Mouse (Mus musculus) forebrain, embryonic 15.5 days (tissue): ENCODE data around the gene Alg5. TPM values are rescaled to one million over a fixed set of nuclear protein-coding genes. Genes with fewer than 3 reads are reported as not detected.
A peak's percentile ranks its signal among the peaks of the same experiment; 100 is the strongest.
"Not testable (repeated sequence)": the region's sequence is repeated elsewhere in the genome, so short reads cannot be mapped to it uniquely, and the experiment has no call there.

ENCODE experiments used
- ATAC-seq: fragments of 200-750 bp; cut with Nextera tagmentation; replicated peaks from 2 replicates; pipeline ENCODE4 v1.8.0; 2017; ENCODE audit warnings: mild to moderate bottlenecking, moderate TSS enrichment, moderate library complexity
- H3K27ac ChIP-seq: fragments of 300-500 bp; sonication (generic); replicated peaks from 2 replicates; pipeline ENCODE4 v1.5.1; 2015; ENCODE audit warnings: mild to moderate bottlenecking, inconsistent platforms
- H3K27me3 ChIP-seq: fragments of 300-500 bp; sonication (generic); 2 replicates; pipeline ENCODE4 v1.6.1; 2015; ENCODE audit warnings: inconsistent platforms
- H3K36me3 ChIP-seq: fragments of 300-500 bp; sonication (generic); 2 replicates; pipeline ENCODE4 v1.6.1; 2015; ENCODE audit warnings: mild to moderate bottlenecking, inconsistent platforms
- H3K4me1 ChIP-seq: fragments of 300-500 bp; sonication (generic); 2 replicates; pipeline ENCODE4 v1.6.1; 2015; ENCODE audit warnings: inconsistent platforms
- H3K4me2 ChIP-seq: fragments of 300-500 bp; sonication (generic); replicated peaks from 2 replicates; pipeline ENCODE4 v1.6.1; 2015; ENCODE audit warnings: mild to moderate bottlenecking, inconsistent platforms
- H3K4me3 ChIP-seq: fragments of 300-500 bp; sonication (generic); 2 replicates; pipeline ENCODE4 v1.5.1; 2015; ENCODE audit warnings: mild to moderate bottlenecking, inconsistent platforms
- H3K9ac ChIP-seq: fragments of 300-500 bp; sonication (generic); replicated peaks from 2 replicates; pipeline ENCODE4 v1.6.1; 2015; ENCODE audit warnings: mild to moderate bottlenecking, inconsistent platforms
- H3K9me3 ChIP-seq: fragments of 300-500 bp; sonication (generic); 2 replicates; pipeline ENCODE4 v1.6.1; 2016; ENCODE audit warnings: inconsistent platforms
- WGBS: fragments of 180-500 bp; shearing (Covaris S2); methylation state at CpG from one replicate; pipeline ENCODE4 v1.1.7; 2015; ENCODE audit warnings: mixed read lengths; 5-methylcytosine and 5-hydroxymethylcytosine counted together
- polyA plus RNA-seq: library from polyadenylated mRNA; unstranded; fragments of >200 nt; fragmentation: Nextera tagmentation; extraction: Ambion mirVana; gene quantifications from 2 replicates; pipeline ENCODE4 v1.2.1, GENCODE M21; 2015

Alg5 gene
- polyA plus RNA-seq, 1 experiment from 2014 or later: 51.6 TPM

- H3K27me3 ChIP-seq: 0 out of 2 replicates have a peak, but pooled peaks cover 5% of the 10 kb centered on the region
- H3K9ac ChIP-seq: no peak overlapping the region
- H3K27ac ChIP-seq: no peak overlapping the region
- no peaks in the 10 kb centered on the region for H3K9me3 ChIP-seq
- no peak overlapping the region for H3K4me3 ChIP-seq
- WGBS: 74% methylated on average over 4 of the region's 4 CpGs
- no peak overlapping the region for H3K4me2 ChIP-seq
- H3K4me1 ChIP-seq: peaks cover 17% of the 10 kb centered on the region
- ATAC-seq: no peak
- peaks cover 28% of the 10 kb centered on the region for H3K36me3 ChIP-seq
Measured at GRCm38 (mm10) chr3:54753411-54753810, 18.1 kb downstream of the Alg5 start.

- H3K4me2 ChIP-seq: peak within 1 kb of the TSS; percentile 100
- WGBS: under 1% methylated on average over 58 of the region's 66 CpGs
- H3K9me3 ChIP-seq: no peaks in the 10 kb centered on the region
- peaks cover 10% of the 10 kb centered on the region for H3K36me3 ChIP-seq
- peak; percentile 77 for ATAC-seq
- 0 out of 2 replicates have a peak, but pooled peaks cover 5% of the 10 kb centered on the region for H3K27me3 ChIP-seq
- peak within 1 kb of the TSS; percentile 65 for H3K9ac ChIP-seq
- no peak within 1 kb of the TSS for H3K27ac ChIP-seq
- peak within 1 kb of the TSS; percentile 63 for H3K4me3 ChIP-seq
- H3K4me1 ChIP-seq: peaks cover 17% of the 10 kb centered on the region
Measured at GRCm38 (mm10) chr3:54755145-54756041, 20.1 kb downstream of the Alg5 start, which contains the start of gene Smad9. TSS of gene Smad9 (plus strand) at chr3:54755582.

GRCm38 (mm10) chr3:54756058-54756457 lies 20.7 kb downstream of the Alg5 start:
- peak overlapping the region; percentile 63 for H3K4me3 ChIP-seq
- peaks cover 3% of the 10 kb centered on the region for H3K36me3 ChIP-seq
- H3K27ac ChIP-seq: no peak overlapping the region
- no peaks in the 10 kb centered on the region for H3K9me3 ChIP-seq
- ATAC-seq: peak; percentile 44; the same call in 1 of the 2 replicates
- peaks cover 17% of the 10 kb centered on the region for H3K4me1 ChIP-seq
- peak overlapping the region; percentile 65 for H3K9ac ChIP-seq
- 0 out of 2 replicates have a peak, but pooled peaks cover 5% of the 10 kb centered on the region for H3K27me3 ChIP-seq
- peak overlapping the region; percentile 100 for H3K4me2 ChIP-seq
- 4% methylated on average over 11 of the region's 11 CpGs for WGBS

DNA sequence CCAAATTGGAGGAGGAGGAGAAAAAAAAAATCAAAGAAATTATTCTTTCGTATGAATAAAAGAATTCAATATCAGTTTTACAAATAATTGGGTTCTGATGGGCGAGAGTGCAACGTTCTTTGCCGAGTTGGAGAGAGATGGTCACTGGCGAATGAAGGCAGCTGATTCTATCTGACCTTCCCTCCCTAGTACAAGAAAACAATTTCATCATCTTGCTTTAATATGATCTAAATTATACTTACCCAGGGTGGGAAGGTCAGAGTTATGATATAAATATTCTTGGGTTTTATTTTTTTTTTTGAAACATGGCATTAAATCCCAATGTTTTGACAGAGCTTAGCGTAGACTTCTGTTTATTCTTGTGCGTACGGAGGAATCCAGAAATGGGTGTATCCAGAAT lies 22.1 kb downstream of the Alg5 start:
- Histone ChIP-seq H3K9me3 (no peaks in the 10 kb centered on the region), H3K27ac (no peak overlapping the region), H3K4me2 (no peak overlapping the region), H3K27me3 (0 out of 2 replicates have a peak, but pooled peaks cover 5% of the 10 kb centered on the region), H3K4me3 (no peak overlapping the region), H3K9ac (no peak overlapping the region), H3K4me1 (peaks cover 17% of the 10 kb centered on the region), H3K36me3 (no peaks in the 10 kb centered on the region)
- ATAC-seq: no peak
- 89% methylated on average over 8 of the region's 8 CpGs for WGBS

DNA sequence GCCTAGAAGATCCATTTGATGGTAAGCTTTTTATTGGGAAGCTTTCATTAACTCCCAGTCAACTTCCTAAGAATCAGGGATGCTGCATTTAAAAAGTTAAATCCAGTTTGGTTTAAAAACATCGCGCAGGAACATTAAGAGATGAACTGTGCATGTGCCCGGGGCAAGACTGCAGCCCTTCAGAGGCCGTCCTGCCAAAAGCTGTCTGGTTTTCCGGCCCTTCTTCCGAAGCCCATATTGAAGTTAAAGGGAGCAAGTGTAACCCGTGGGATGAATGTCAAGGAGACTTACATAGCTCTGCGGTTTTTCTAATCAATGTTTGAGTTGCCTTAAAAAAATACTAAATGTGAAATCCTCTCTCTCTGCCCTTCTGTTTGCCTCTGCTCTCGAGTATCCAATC lies 23.9 kb downstream of the Alg5 start:
- no peak overlapping the region for H3K4me2 ChIP-seq
- H3K27me3 ChIP-seq: 0 out of 2 replicates have a peak, but pooled peaks cover 5% of the 10 kb centered on the region
- H3K4me3 ChIP-seq: no peak overlapping the region
- 79% methylated on average over 9 of the region's 9 CpGs for WGBS
- H3K36me3 ChIP-seq: no peaks in the 10 kb centered on the region
- no peaks in the 10 kb centered on the region for H3K9me3 ChIP-seq
- peaks cover 17% of the 10 kb centered on the region for H3K4me1 ChIP-seq
- ATAC-seq: no peak
- H3K27ac ChIP-seq: no peak overlapping the region
- no peak overlapping the region for H3K9ac ChIP-seq

GRCm38 (mm10) chr3:54760321-54761115 lies 25.2 kb downstream of the Alg5 start:
- 74% methylated on average over 15 of the region's 15 CpGs for WGBS
- ATAC-seq: no peak
- H3K4me3 ChIP-seq: no peak overlapping the region
- peaks cover 10% of the 10 kb centered on the region for H3K4me1 ChIP-seq
- H3K36me3 ChIP-seq: no peaks in the 10 kb centered on the region
- H3K27me3 ChIP-seq: 0 out of 2 replicates have a peak, but pooled peaks cover 5% of the 10 kb centered on the region
- no peak overlapping the region for H3K27ac ChIP-seq
- H3K4me2 ChIP-seq: no peak overlapping the region
- no peaks in the 10 kb centered on the region for H3K9me3 ChIP-seq
- no peak overlapping the region for H3K9ac ChIP-seq

DNA sequence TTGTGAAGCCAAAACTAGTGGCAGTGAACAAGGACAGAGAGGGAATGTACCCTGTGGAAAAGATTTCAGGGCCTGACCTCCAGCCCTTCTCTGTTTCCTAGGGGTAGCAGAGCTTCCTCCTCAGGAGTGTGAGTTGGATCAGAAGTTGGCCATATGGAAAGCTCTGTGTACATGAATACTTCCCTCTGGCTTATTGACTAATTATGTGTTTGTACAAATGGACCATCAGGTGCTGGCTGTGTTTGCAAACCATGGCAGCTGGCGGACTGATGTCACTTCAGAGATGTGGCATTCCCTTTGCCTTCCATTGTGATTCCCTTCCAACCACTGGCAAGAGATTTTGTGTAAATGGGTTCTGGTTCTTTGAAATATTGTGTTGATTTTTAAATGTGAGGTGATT lies 25.9 kb downstream of the Alg5 start:
- WGBS: 79% methylated on average over 1 of the region's 1 CpGs
- ATAC-seq: no peak
- Histone ChIP-seq H3K4me1 (peaks cover 3% of the 10 kb centered on the region), H3K27ac (no peak overlapping the region), H3K36me3 (no peaks in the 10 kb centered on the region), H3K4me3 (no peak overlapping the region), H3K27me3 (no peaks in the 10 kb centered on the region), H3K9me3 (no peaks in the 10 kb centered on the region), H3K9ac (no peak overlapping the region), H3K4me2 (no peak overlapping the region)

DNA sequence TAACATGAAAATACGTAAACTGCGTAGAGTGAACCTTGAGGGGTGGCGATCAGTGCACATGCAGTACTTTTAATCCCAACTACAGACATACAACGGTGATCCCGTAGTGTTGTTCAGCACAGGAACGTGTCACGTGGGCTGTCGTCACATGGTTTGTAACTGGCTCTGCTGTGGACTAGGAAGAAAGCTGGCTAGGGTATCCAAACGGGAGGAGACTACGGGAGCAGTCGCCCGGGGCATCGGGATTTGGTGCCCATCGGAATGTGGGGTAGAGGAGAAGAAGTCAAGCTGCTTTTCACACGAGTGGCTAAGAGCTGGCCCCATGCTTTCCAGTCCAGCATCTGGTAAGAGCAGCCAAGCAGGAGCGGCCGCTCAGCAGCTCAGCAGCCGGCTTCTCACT lies 29.1 kb downstream of the Alg5 start:
- 81% methylated on average over 18 of the region's 18 CpGs for WGBS
- H3K36me3 ChIP-seq: no peaks in the 10 kb centered on the region
- H3K9ac ChIP-seq: no peak overlapping the region
- no peak for ATAC-seq
- H3K4me1 ChIP-seq: no peaks in the 10 kb centered on the region
- no peaks in the 10 kb centered on the region for H3K9me3 ChIP-seq
- H3K4me2 ChIP-seq: peak overlapping the region; percentile 6; the same call in 1 of the 2 replicates
- no peak overlapping the region for H3K27ac ChIP-seq
- H3K27me3 ChIP-seq: no peaks in the 10 kb centered on the region
- H3K4me3 ChIP-seq: no peak overlapping the region

- not testable (repeated sequence) for H3K9me3 ChIP-seq, H3K4me2 ChIP-seq, H3K27ac ChIP-seq, H3K9ac ChIP-seq, H3K4me3 ChIP-seq, H3K36me3 ChIP-seq, H3K4me1 ChIP-seq, ATAC-seq, H3K27me3 ChIP-seq
- WGBS: 91% methylated on average over 6 of the region's 6 CpGs
Measured at GRCm38 (mm10) chr3:54765521-54765920, 30.2 kb downstream of the Alg5 start.

DNA sequence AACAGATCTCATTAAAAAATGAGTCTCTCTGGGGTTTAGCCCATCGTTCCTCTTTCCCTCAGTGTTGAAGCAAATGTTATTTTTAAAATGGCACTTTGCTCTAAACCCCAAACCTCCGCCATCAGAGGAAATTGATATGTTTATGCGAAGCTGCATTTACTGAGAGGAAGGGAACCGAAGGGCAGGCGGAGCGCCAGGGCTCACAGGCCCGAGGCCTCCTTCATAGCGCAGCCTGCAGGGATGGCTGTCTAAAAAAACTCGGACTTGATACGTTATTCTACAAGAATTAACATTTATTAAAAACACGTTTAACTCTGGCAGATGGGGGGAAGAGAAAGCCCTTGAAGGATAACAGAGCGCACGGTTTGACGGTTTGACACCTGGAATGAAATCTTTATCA lies 30.7 kb downstream of the Alg5 start:
- Histone ChIP-seq H3K9ac (no peak overlapping the region), H3K4me1 (no peaks in the 10 kb centered on the region), H3K9me3 (no peaks in the 10 kb centered on the region), H3K27ac (no peak overlapping the region), H3K4me2 (no peak overlapping the region), H3K36me3 (no peaks in the 10 kb centered on the region), H3K27me3 (no peaks in the 10 kb centered on the region), H3K4me3 (no peak overlapping the region)
- ATAC-seq: no peak
- WGBS: 76% methylated on average over 14 of the region's 14 CpGs

- Histone ChIP-seq H3K4me1 (no peaks in the 10 kb centered on the region), H3K4me2 (no peak overlapping the region), H3K36me3 (no peaks in the 10 kb centered on the region), H3K9me3 (no peaks in the 10 kb centered on the region), H3K27ac (no peak overlapping the region), H3K9ac (no peak overlapping the region), H3K27me3 (no peaks in the 10 kb centered on the region), H3K4me3 (no peak overlapping the region)
- no peak for ATAC-seq
- 92% methylated on average over 5 of the region's 5 CpGs for WGBS
Measured at GRCm38 (mm10) chr3:54766811-54767210, 31.5 kb downstream of the Alg5 start.

DNA sequence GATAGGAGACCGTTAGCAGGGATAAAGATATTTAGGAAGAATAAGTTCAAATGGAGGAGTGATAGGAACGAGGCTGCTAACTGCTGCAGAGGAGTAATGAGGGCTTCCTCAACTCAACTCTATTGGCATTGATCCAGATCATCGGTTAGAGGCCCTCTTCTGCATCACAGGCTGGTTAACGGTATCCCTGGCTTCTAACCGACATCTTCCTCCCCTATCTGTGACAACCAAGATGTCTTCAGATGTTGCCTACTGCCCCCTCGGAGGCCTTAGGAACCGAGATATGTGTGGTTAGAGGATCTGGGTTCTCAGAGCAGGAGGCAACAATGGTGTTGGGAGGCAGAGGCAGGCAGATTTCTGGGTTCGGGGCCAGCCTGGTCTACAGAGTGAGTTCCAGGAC lies 33.3 kb downstream of the Alg5 start:
- Histone ChIP-seq H3K4me1 (no peaks in the 10 kb centered on the region), H3K9me3 (no peaks in the 10 kb centered on the region), H3K4me2 (no peak overlapping the region), H3K4me3 (no peak overlapping the region), H3K9ac (no peak overlapping the region), H3K27me3 (no peaks in the 10 kb centered on the region), H3K27ac (no peak overlapping the region), H3K36me3 (no peaks in the 10 kb centered on the region)
- ATAC-seq: no peak
- WGBS: 92% methylated on average over 8 of the region's 8 CpGs
